Mouse (Mus musculus): Measurements from ENCODE around the gene Ints13. TPM values are rescaled to one million over a fixed set of nuclear protein-coding genes. Genes with fewer than 3 reads are reported as not detected.

Ints13 gene
- polyA plus RNA-seq, 1 experiment from 2014 or later, result 39.4 TPM

DNA sequence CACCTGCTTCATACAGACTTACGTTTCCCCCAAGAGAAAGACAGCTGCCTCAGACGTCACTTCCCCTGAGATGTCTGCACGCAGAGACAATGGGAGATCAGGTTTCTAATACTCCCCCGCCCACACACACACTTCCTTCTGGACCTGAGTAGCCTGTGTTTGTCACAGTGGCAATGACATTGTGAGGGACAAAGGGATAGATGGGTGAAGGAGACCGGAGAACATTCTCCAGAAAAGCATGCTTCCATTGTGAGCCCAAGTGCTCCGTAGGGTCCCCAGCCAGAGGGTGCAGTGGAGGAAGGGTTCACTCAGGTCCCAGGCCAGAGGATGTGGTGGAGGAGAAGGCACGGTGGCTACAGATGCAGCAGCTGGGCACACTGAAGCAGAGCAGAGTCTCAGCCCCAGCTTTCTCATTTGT is 63.1 kb downstream of the Ints13 start:
- no peak for ATAC-seq (ENCODE audit: low read depth)

DNA sequence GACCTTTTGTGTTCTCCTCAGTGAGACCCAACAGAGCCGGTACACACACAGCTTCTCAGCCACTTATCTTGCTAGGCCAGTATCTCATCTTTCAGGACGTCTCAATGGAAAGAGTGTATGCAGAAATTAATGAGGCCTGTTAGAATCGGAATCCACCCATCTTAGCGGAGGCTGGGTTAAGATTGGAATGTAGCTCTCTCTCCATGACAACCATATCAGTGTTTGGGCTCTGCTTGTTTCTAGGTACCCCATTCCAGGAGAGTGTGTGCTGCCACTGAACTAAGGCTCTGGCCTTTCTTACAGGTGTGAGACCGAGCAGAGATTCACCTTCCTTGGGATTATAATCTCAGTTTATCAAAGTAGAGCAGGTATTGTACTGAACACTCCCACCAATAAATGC is 63.7 kb downstream of the Ints13 start:
- WGBS (ENCODE audit: insufficient replicate concordance), result 51% methylated on average over 5 of the region's 5 CpGs
- no peaks in the 10 kb centered on the region for H3K9me3 ChIP-seq (replicated peaks)
- ATAC-seq (ENCODE audit: low read depth) (no peak), DNase-seq (no peak)
- no peaks in the 10 kb centered on the region for H3K27me3 ChIP-seq
- H3K9ac ChIP-seq, result no peak overlapping the region
- no peaks in the 10 kb centered on the region for H3K36me3 ChIP-seq
- H3K27ac ChIP-seq, result no peak overlapping the region
- H3K4me2 ChIP-seq, result no peak overlapping the region
- H3K4me3 ChIP-seq (replicated peaks), result no peak overlapping the region
- peaks cover 11% of the 10 kb centered on the region; the same call in 1 of the 2 replicates for H3K4me1 ChIP-seq (replicated peaks)

More for the DNA sequence above, 63.1 kb downstream of the Ints13 start:
- Histone ChIP-seq H3K27ac (no peak overlapping the region), H3K27me3 (no peaks in the 10 kb centered on the region), H3K4me3 (replicated peaks) (no peak overlapping the region), H3K36me3 (no peaks in the 10 kb centered on the region), H3K4me2 (no peak overlapping the region), H3K9me3 (replicated peaks) (no peaks in the 10 kb centered on the region), H3K4me1 (replicated peaks) (peaks cover 11% of the 10 kb centered on the region; the same call in 1 of the 2 replicates), H3K9ac (no peak overlapping the region)
- no peak for DNase-seq
- WGBS (ENCODE audit: insufficient replicate concordance), result 29% methylated on average over 7 of the region's 7 CpGs

DNA sequence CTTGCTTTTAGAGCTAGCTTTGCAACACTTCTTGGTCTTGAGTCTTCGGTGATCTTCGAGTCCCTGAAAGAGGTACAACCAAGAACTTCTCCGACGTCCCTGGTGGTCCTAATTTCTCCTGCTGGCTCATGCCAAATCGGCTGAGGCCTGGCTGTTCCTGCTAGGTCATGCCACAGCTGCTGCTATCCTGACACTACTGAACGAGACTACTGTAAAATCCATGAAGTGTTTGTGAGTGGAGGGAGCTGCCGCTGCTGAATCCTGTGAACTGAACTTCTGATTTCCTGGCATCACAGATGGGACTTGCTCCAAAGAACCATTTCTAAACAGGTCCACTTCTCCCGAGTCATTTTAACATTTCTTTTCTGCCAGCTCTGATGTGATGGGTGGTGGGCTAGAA is 64.3 kb downstream of the Ints13 start:
- H3K4me2 ChIP-seq, result no peak overlapping the region
- no peak overlapping the region for H3K27ac ChIP-seq
- 73% methylated on average over 8 of the region's 8 CpGs for WGBS (ENCODE audit: insufficient replicate concordance)
- DNase-seq (no peak), ATAC-seq (ENCODE audit: low read depth) (no peak)
- H3K27me3 ChIP-seq, result no peaks in the 10 kb centered on the region
- peaks cover 11% of the 10 kb centered on the region; the same call in 1 of the 2 replicates for H3K4me1 ChIP-seq (replicated peaks)
- no peak overlapping the region for H3K4me3 ChIP-seq (replicated peaks)
- no peak overlapping the region for H3K9ac ChIP-seq
- H3K9me3 ChIP-seq (replicated peaks), result no peaks in the 10 kb centered on the region
- no peaks in the 10 kb centered on the region for H3K36me3 ChIP-seq

DNA sequence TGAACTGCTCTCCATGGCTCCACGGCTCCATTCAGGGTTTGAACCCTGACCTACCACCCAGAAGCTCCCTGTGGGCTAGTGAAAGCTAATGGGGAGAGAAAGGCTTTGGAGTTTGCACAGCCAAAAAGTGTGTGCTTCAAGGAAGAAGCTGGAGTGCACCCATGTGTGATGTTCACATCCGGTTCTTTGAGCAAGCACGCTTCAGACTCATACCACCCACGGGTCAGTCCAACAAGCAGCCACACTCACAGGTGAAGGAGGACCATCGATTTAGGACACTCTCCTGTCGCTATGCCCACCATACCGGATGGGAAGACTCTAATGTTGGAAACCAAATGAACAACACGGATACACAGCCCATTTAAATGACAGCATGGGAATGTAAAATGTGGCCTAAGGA is 66.1 kb downstream of the Ints13 start:
- no peak overlapping the region for H3K9ac ChIP-seq
- 70% methylated on average over 8 of the region's 8 CpGs for WGBS (ENCODE audit: insufficient replicate concordance)
- H3K27me3 ChIP-seq, result no peaks in the 10 kb centered on the region
- DNase-seq, result no peak
- H3K9me3 ChIP-seq (replicated peaks), result no peaks in the 10 kb centered on the region
- no peak overlapping the region for H3K4me2 ChIP-seq
- no peaks in the 10 kb centered on the region for H3K36me3 ChIP-seq
- no peak overlapping the region for H3K4me3 ChIP-seq (replicated peaks)
- no peak overlapping the region for H3K27ac ChIP-seq
- H3K4me1 ChIP-seq (replicated peaks), result peaks cover 11% of the 10 kb centered on the region; the same call in 1 of the 2 replicates
- ATAC-seq (ENCODE audit: low read depth), result no peak

DNA sequence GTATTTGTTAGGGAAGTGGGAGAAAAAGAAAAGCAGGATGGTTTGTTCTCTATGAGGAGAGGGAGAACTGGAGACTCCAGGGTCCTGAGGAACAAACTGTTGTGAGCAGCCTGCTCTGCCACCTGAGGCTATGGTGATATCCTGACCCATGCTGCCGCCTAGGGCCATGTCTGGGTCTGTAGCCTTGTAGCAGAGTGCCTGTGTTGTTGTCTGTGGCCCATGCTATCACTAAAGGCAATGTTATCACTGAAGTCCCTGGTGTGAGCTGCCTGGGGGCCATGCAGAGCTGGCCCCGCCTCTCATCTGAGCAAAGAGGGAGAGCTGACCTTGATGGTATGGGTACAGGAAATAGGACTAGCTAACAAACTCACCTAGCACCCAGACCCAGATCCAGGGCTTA is 67.7 kb downstream of the Ints13 start:
- peaks cover 8% of the 10 kb centered on the region; the same call in 1 of the 2 replicates for H3K4me1 ChIP-seq (replicated peaks)
- H3K4me3 ChIP-seq (replicated peaks), result no peak overlapping the region
- no peak overlapping the region for H3K27ac ChIP-seq
- ATAC-seq (ENCODE audit: low read depth) (peak; percentile 82), DNase-seq (peak; percentile 36)
- H3K9ac ChIP-seq, result no peak overlapping the region
- H3K27me3 ChIP-seq, result no peaks in the 10 kb centered on the region
- no peaks in the 10 kb centered on the region for H3K36me3 ChIP-seq
- no peaks in the 10 kb centered on the region for H3K9me3 ChIP-seq (replicated peaks)
- WGBS (ENCODE audit: insufficient replicate concordance), result 25% methylated on average over 2 of the region's 2 CpGs
- no peak overlapping the region for H3K4me2 ChIP-seq

DNA sequence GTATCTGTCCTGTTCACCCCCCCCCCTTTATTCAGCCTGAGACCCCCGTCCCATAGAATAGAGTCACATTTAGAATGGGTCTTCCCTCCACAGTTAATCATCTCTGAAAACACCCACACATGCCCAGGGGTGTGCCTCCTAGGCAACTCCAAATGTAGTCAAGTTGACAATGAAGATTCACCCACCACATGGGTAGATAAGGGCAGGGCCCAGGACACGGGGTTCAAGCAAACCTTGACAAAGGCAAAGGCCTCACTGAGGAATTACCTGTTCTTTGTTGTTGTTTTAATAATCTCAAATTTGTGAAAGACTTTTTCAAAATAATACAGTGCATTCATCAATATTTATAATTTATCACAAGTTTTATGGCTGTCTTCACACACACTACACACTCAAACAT is 73.2 kb downstream of the Ints13 start:
- no peak overlapping the region for H3K4me3 ChIP-seq (replicated peaks)
- ATAC-seq (ENCODE audit: low read depth), result no peak
- H3K27me3 ChIP-seq, result peaks cover 44% of the 10 kb centered on the region
- H3K9ac ChIP-seq, result no peak overlapping the region
- no peaks in the 10 kb centered on the region for H3K36me3 ChIP-seq
- no peaks in the 10 kb centered on the region for H3K9me3 ChIP-seq (replicated peaks)
- no peak overlapping the region for H3K27ac ChIP-seq
- H3K4me2 ChIP-seq, result no peak overlapping the region
- DNase-seq, result peak; percentile 6
- H3K4me1 ChIP-seq (replicated peaks), result peaks cover 27% of the 10 kb centered on the region
- WGBS (ENCODE audit: insufficient replicate concordance), result 48% methylated on average over 2 of the region's 2 CpGs

DNA sequence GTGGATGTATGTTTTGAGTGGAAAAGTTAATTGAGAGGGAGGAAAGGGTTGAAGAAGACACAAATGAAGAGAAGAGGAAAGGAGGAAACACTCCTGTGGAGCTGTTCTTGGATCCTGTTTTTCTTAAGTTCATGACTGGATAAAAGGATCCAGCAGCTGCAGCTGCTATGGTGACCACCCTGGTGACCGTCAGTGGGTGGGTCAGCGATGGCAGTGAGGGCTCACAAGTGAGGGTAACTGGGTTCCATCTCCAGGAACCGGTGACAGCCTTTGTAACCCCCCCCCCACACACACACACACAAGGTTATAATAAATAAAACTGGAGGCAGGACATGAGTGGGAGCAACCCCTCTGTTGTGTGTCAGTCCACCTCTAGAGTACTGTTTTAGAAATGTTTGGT is 74.8 kb downstream of the Ints13 start:
- Histone ChIP-seq H3K9ac (no peak overlapping the region), H3K4me3 (replicated peaks) (peak overlapping the region; percentile 65), H3K36me3 (no peaks in the 10 kb centered on the region), H3K27me3 (peaks cover 44% of the 10 kb centered on the region), H3K9me3 (replicated peaks) (no peaks in the 10 kb centered on the region), H3K4me2 (peak overlapping the region; percentile 83), H3K4me1 (replicated peaks) (peaks cover 27% of the 10 kb centered on the region), H3K27ac (no peak overlapping the region)
- 39% methylated on average over 3 of the region's 3 CpGs for whole genome bisulfite sequencing (ENCODE audit: insufficient replicate concordance)
- ATAC-seq (ENCODE audit: low read depth) (no peak), DNase-seq (no peak)

DNA sequence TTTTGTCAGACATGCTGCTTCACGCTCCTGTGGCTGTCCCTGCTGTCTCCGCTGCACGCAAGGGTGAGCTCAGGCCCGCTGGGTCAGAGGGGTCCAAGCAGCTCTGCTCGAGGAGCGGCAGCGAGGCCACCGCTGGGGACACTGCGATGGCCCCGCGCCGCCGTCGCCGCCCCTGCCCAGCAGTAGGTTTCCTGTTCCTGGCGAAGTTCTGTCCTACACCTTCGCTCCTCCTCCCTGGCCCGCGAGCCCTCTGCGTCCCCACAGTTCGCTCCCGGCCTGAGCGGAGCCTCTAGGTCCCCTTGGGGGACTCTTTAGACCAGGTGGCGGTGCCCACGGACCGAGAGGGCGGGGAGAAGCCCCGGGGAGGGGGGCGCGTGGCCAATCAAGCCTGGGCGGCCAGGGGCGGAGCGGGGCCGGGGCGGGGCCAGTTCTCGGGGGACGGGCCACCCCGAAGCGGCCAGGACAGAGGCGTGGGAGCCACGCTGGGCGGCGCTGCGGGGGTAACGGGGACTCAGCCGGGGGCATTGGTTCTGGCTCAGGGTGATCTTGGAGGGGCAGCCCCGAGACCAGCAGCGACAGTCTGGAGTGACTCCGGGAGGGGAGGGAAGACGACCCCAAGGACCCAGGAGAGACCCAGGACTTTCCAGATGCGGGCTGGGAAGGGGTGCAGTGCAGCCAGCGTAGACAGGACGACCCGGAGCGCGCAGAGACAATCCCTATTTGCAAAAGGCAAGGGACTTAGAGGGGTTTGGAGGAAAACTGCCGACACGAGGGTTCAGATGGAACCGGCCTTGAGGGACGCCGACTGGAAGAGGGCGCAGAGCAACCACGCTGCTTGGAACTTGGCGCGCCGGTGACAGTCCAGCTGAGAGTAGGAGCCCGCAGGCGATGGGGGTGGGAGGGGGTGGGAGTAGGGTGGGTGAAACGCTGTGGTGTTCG is 75.5 kb downstream of the Ints13 start, which contains the start of gene Itpr2:
Itpr2 (minus strand) TSS at position 358 of the 939 bp plus-strand sequence.
- Histone ChIP-seq H3K9me3 (replicated peaks) (no peaks in the 10 kb centered on the region), H3K4me2 (peak within 1 kb of the TSS; percentile 83), H3K36me3 (no peaks in the 10 kb centered on the region), H3K27me3 (peaks cover 44% of the 10 kb centered on the region), H3K4me3 (replicated peaks) (peak within 1 kb of the TSS; percentile 65), H3K9ac (peak within 1 kb of the TSS; percentile 66), H3K4me1 (replicated peaks) (peaks cover 27% of the 10 kb centered on the region), H3K27ac (peak within 1 kb of the TSS; percentile 50)
- DNase-seq (peak; percentile 71), ATAC-seq (ENCODE audit: low read depth) (peak; percentile 91)
- WGBS (ENCODE audit: insufficient replicate concordance), result 1% methylated on average over 70 of the region's 70 CpGs

DNA sequence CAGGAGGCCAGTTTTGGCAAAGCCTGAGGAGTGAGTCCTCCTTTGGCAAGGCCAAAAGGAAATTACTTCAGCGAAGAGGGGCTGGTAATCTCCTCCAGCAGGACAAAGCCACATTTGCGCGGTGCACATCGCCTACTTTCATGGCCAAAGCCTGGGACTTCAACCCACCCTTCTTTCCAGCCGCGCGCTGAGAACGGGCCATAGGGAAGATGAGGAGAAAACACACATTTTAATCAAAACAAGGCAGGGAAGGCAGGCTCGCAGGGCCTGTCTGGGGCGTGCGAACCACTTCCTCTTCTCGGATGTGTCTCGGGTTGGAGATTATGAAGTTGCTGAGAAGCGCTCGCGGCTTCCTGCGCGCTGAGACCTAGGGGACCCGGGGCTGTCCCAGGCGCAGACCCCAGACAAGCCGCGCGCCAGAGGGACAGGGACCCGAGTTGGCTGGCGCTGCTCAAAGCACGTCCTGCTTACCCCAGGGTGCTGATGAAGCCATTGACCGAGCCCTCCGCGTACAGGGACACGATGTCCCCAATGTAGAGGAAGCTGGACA is 76.2 kb downstream of the Ints13 start:
- H3K9me3 ChIP-seq (replicated peaks), result no peaks in the 10 kb centered on the region
- H3K27ac ChIP-seq, result peak overlapping the region; percentile 50
- H3K4me2 ChIP-seq, result peak overlapping the region; percentile 83
- ATAC-seq (ENCODE audit: low read depth), result peak; percentile 30
- peaks cover 27% of the 10 kb centered on the region for H3K4me1 ChIP-seq (replicated peaks)
- H3K27me3 ChIP-seq, result peaks cover 44% of the 10 kb centered on the region
- H3K36me3 ChIP-seq, result no peaks in the 10 kb centered on the region
- H3K4me3 ChIP-seq (replicated peaks), result peak overlapping the region; percentile 65
- WGBS (ENCODE audit: insufficient replicate concordance), result under 1% methylated on average over 30 of the region's 30 CpGs
- DNase-seq, result peak; percentile 10
- H3K9ac ChIP-seq, result peak overlapping the region; percentile 66

DNA sequence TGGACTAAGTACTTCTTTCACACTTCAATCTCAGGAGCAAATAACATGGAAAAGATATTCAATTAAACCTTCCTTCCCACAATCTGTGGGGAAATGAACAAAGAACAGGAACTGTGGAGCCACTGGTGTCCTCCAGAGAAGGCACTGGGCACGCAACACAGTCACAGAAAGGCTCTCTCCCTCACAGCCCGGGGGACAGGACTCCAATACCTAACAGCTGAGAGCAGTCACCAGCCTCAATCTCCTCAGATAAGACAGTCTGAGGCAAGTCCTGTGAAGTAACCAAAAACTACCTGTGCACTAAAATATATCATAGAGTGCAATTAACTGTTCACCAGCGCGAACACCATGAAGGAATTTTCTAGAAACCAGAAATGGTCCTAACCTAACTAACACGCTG is 76.9 kb downstream of the Ints13 start:
- Histone ChIP-seq H3K27me3 (peaks cover 44% of the 10 kb centered on the region), H3K9me3 (replicated peaks) (no peaks in the 10 kb centered on the region), H3K27ac (no peak overlapping the region), H3K36me3 (no peaks in the 10 kb centered on the region), H3K4me2 (peak overlapping the region; percentile 83), H3K4me1 (replicated peaks) (peaks cover 27% of the 10 kb centered on the region), H3K9ac (no peak overlapping the region), H3K4me3 (replicated peaks) (peak overlapping the region; percentile 65)
- DNase-seq (no peak), ATAC-seq (ENCODE audit: low read depth) (no peak)
- WGBS (ENCODE audit: insufficient replicate concordance), result 43% methylated on average over 5 of the region's 5 CpGs

DNA sequence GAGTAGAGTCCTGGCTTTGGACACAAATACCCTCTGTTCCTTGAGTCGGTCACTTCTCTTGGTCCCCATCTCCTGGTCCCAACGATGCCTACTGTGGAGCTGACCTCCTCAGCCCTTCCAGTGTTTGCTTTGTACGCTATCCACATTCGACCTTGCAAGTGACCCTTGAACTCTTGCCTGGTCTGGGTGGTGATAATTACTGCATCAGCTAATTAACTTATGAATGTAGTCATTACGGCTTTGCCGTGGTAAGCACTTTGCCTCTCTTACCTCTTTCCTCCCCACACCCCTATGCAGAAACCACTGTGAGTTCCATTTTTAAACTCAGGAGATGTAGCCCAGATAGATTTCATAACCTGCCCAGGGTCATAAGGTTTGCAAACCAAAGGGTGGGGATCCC is 77.4 kb downstream of the Ints13 start:
- WGBS (ENCODE audit: insufficient replicate concordance), result 69% methylated on average over 6 of the region's 6 CpGs
- Histone ChIP-seq H3K4me1 (replicated peaks) (peaks cover 27% of the 10 kb centered on the region), H3K36me3 (no peaks in the 10 kb centered on the region), H3K4me3 (replicated peaks) (no peak overlapping the region), H3K27ac (no peak overlapping the region), H3K27me3 (peaks cover 44% of the 10 kb centered on the region), H3K9ac (no peak overlapping the region), H3K9me3 (replicated peaks) (no peaks in the 10 kb centered on the region), H3K4me2 (no peak overlapping the region)
- ATAC-seq (ENCODE audit: low read depth) (no peak), DNase-seq (no peak)

Data from liver, embryonic 13.5 days (tissue).